Mouse (Mus musculus) WW6 (cell line): ENCODE measurements around the gene BC055324.

Source experiments
- DNase-seq: peaks from one replicate; pipeline ENCODE4 v3.0.0-alpha.2; 2013; ENCODE audit warnings: low read depth, low spot score

Gene BC055324

GRCm38 (mm10) chr1:163953396-163953795, 41.2 kb downstream of the BC055324 start:
- DNase-seq = no peak

- peak; percentile 16 for DNase-seq
Measured at GRCm38 (mm10) chr1:163942056-163942455, 52.5 kb downstream of the BC055324 start.

GRCm38 (mm10) chr1:163934591-163934990, 60.0 kb downstream of the BC055324 start:
- no peak for DNase-seq

GRCm38 (mm10) chr1:163931801-163932200, 62.8 kb downstream of the BC055324 start:
- DNase-seq = no peak

GRCm38 (mm10) chr1:163930458-163930794, 64.2 kb downstream of the BC055324 start:
- DNase-seq = no peak

GRCm38 (mm10) chr1:163929636-163930457, 64.7 kb downstream of the BC055324 start:
- peak; percentile 71 for DNase-seq

GRCm38 (mm10) chr1:163928846-163929245, 65.8 kb downstream of the BC055324 start, which contains the start of gene Scyl3:
Gene Scyl3, plus strand, starts transcription at chr1:163929100.
- DNase-seq = no peak

GRCm38 (mm10) chr1:163924093-163924492, 70.5 kb downstream of the BC055324 start:
- DNase-seq = no peak

GRCm38 (mm10) chr1:163917349-163918160, 77.0 kb downstream of the BC055324 start:
- DNase-seq = no peak

GRCm38 (mm10) chr1:163911981-163912380, 82.6 kb downstream of the BC055324 start:
- DNase-seq = no peak

- DNase-seq = no peak
Measured at GRCm38 (mm10) chr1:163910785-163911184, 83.8 kb downstream of the BC055324 start.

- DNase-seq = peak; percentile 24
Measured at GRCm38 (mm10) chr1:163910343-163910742, 84.3 kb downstream of the BC055324 start.

GRCm38 (mm10) chr1:163908389-163908788, 86.2 kb downstream of the BC055324 start:
- DNase-seq = no peak

- no peak for DNase-seq
Measured at GRCm38 (mm10) chr1:163907007-163907811, 87.4 kb downstream of the BC055324 start.

GRCm38 (mm10) chr1:163903411-163903810, 91.2 kb downstream of the BC055324 start:
- no peak for DNase-seq

- DNase-seq = no peak
Measured at GRCm38 (mm10) chr1:163900168-163900567, 94.4 kb downstream of the BC055324 start.

- no peak for DNase-seq
Measured at GRCm38 (mm10) chr1:163899575-163899974, 95.0 kb downstream of the BC055324 start.

- DNase-seq = no peak
Measured at GRCm38 (mm10) chr1:163898291-163898764, 96.3 kb downstream of the BC055324 start.
